Mouse (Mus musculus) cerebellum, adult 11-12 months (tissue): ENCODE measurements around the gene Mgp.

Experiments used
- DNase-seq: peaks from one replicate; pipeline ENCODE4 v3.0.0; 2022

The Mgp gene

GRCm38 (mm10) chr6:136848971-136849370 lies 26.7 kb downstream of the Mgp start:
- no peak for DNase-seq

DNA sequence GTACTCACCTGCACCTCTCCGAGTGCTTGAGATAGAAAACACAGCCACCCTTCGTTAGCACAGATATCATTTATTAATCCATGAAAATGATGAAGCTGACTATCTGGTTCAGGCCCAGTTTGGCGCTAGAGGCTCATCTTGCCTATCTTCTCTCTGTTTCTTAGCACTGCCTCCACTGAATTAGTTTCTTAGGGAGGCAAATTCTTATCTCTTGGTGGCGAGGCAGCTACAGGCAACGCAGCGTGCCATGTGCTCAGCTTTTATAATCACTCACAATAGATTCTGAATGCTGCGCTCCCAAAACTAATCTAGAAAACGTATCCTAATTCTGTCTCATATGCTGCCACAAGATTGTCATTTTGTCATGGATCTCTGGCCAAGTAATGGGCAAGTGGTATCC lies 27.2 kb downstream of the Mgp start:
- DNase-seq = no peak

- no peak for DNase-seq
These were observed 27.8 kb downstream of the Mgp start for GRCm38 (mm10) chr6:136847790-136848189.

DNA sequence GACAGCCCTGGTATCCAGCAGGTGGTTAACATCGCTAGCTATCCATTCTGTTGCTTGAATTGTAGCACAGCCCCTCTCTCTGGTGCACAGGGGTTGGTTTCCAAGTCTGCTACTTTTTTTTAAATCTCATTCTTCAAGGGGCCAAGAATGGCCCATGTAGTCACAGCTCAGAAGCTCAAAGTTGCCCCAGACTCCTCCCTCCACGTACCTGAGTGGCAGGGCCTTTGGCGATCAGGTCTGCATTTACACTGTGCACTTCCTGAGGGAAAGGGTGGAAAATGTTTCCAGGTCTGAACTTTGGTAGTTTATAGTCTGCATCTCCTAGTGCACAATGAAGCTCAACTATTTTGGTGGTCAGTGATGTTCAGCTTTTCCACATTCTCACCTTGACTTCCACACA lies 28.4 kb downstream of the Mgp start:
- no peak for DNase-seq

- DNase-seq = no peak
These were observed 29.7 kb downstream of the Mgp start for GRCm38 (mm10) chr6:136845706-136846480.

- no peak for DNase-seq
These were observed 30.7 kb downstream of the Mgp start for GRCm38 (mm10) chr6:136844903-136845302.

DNA sequence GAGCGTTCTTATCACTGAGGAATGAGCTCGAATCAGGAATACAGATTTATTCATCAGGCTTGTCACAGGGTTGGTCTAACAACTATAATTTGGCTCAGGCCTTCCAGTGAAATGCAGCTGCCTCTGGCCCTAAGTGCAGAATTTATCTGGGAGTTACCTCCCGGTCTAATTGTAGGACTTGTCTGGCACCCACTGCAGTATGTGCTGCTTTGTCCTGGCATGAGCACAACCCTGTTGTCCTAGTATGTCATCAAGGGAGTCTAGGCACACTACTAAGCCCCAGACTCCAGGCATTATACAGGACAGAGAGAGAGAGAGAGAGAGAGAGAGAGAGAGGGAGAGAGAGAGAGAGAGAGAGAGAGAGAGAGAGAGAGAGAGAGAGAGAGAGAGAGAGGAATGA lies 38.3 kb downstream of the Mgp start:
- no peak for DNase-seq

DNA sequence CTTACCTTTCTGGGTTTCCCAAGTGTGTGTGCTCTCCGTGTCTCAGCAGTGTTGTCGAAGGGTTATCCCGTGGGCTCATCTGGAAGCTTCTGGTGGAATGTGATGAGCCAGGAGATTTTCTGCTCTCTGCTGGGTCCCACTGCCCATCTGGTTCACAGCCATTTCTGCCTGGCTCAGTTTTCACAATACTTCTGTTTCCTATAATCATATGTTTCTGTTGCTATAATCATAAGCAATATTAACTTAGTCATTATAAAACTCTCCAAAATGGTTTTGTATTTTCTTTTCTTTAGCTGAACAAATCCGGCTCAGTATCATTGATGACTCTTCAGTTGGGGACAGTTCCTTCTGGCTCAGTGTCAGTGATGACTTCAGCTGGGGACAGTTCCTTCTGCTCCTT lies 40.3 kb downstream of the Mgp start, which contains the start of gene Smco3:
TSS of gene Smco3 (minus strand) at position 101 of the 400 bp plus-strand sequence.
- DNase-seq = no peak

GRCm38 (mm10) chr6:136831712-136832111 lies 43.9 kb downstream of the Mgp start:
- DNase-seq = no peak

GRCm38 (mm10) chr6:136828681-136829080 lies 46.9 kb downstream of the Mgp start:
- no peak for DNase-seq

GRCm38 (mm10) chr6:136827881-136828561 lies 47.6 kb downstream of the Mgp start, which contains the start of gene Wbp11:
TSS of gene Wbp11 (minus strand) at chr6:136828233.
- peak; percentile 97 for DNase-seq

- DNase-seq = no peak
These were observed 48.1 kb downstream of the Mgp start, which contains the start of gene BC049715 for GRCm38 (mm10) chr6:136827516-136827880. TSS of gene BC049715 (plus strand) at chr6:136827626.

DNA sequence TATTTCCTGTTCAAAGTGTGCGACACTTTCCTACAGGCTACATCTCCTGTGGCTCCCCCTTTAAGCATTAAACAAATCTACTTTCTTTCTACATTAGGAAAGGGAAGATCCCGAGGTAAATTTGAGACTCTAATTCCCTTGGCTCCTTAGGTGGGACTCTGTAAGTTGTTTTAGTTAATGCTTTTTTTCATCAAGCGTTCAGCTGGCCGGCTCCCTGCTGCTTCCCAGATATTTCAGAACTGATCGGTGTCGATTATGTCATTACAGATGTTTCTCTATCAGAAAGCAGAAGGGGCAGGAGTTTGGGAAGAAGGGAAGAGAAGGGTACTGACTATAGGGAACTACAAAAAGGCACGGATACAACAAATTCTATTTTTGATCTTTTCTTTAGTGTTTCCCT lies 48.5 kb downstream of the Mgp start:
- no peak for DNase-seq

GRCm38 (mm10) chr6:136824987-136825386 lies 50.6 kb downstream of the Mgp start:
- DNase-seq = no peak
